Mouse (Mus musculus) thymus, postnatal 4 days (tissue): ENCODE data around the gene Lta.

Experiments
- DNase-seq: peaks from one replicate; pipeline ENCODE4 v3.0.0; 2021

Lta gene

GRCm38 (mm10) chr17:35205380-35205769 is 224 bp upstream of the Lta start:
- no peak for DNase-seq

DNA sequence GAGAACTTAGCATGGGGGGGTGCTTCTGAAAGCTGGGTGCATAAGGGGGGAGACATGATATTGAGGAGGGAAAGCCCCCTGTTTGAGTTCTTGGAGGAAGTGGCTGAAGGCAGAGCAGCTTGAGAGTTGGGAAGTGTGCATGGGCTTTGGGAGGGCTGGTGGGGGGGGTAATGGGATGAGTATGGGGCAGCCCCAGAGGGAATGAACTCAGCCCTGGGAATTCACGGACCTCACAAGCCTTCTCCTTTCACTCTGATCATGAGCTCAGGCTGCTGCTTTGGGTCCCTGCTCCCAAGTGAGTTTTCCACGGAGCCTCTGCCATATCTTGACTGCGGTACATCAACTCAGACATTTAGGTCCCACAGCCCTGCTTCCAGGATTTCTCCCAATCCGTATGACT is 2.7 kb downstream of the Lta start:
- DNase-seq: peak; percentile 18

DNA sequence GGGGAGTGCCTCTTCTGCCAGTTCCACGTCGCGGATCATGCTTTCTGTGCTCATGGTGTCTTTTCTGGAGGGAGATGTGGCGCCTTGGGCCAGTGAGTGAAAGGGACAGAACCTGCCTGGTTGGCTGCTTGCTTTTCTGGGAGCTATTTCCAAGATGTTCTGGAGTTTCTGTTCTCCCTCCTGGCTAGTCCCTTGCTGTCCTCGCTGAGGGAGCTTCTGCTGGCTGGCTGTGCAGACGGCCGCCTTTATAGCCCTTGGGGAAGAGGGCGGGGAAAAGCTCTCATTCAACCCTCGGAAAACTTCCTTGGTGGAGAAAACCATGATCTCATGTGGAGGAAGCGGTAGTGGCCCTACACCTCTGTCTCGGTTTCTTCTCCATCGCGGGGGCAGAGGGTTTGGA is 3.4 kb downstream of the Lta start, which contains the start of gene Tnf:
Gene Tnf (minus strand): TSS at position 221 of the 400 bp plus-strand sequence.
- DNase-seq: peak; percentile 75

DNA sequence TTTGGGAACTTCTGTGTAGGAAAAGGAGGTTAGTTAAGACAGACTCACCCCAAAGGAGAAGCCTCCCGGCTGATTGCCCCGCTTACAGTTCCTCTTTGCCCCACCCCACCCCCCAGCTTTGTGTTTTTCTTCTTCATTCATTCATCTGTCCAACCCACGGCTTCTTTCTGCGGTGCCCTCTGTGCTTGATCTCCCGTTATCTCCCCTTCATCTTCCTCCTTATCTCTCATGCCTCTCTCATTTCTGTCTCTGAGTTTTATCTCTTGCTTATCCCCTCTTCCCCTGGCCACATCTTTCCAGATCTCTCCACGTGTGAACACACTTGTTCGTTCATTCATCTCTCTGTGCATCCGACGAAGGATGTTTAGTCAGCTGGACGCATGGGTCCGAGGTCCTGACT is 4.0 kb downstream of the Lta start:
- DNase-seq: peak; percentile 46

GRCm38 (mm10) chr17:35200398-35200797 is 4.8 kb downstream of the Lta start:
- peak; percentile 77 for DNase-seq

- DNase-seq: peak; percentile 25
Observed at GRCm38 (mm10) chr17:35198946-35199345, 6.2 kb downstream of the Lta start.

- peak; percentile 15 for DNase-seq
Observed at GRCm38 (mm10) chr17:35198029-35198428, 7.1 kb downstream of the Lta start.

DNA sequence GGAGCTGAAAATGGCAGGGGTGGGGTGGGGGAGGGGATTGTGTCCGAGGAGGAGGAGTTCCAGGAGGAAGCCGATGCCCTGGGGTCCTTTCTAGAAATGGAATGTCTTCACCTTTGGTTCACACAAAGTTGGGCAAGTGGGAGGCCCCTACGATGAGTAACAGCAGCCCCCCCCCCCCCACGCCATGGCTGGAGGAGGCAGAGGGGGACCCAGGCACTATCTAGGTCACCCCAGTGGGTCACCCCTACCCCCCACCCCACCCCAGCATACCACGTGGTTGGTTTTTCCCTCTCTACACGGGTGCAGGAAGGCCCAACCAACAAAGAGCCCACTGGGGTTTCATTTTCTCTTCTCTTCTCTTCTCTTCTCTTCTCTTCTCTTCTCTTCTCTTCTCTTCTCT is 8.0 kb downstream of the Lta start:
- DNase-seq: peak; percentile 45

GRCm38 (mm10) chr17:35196321-35196641 is 8.9 kb downstream of the Lta start:
- peak; percentile 54 for DNase-seq

DNA sequence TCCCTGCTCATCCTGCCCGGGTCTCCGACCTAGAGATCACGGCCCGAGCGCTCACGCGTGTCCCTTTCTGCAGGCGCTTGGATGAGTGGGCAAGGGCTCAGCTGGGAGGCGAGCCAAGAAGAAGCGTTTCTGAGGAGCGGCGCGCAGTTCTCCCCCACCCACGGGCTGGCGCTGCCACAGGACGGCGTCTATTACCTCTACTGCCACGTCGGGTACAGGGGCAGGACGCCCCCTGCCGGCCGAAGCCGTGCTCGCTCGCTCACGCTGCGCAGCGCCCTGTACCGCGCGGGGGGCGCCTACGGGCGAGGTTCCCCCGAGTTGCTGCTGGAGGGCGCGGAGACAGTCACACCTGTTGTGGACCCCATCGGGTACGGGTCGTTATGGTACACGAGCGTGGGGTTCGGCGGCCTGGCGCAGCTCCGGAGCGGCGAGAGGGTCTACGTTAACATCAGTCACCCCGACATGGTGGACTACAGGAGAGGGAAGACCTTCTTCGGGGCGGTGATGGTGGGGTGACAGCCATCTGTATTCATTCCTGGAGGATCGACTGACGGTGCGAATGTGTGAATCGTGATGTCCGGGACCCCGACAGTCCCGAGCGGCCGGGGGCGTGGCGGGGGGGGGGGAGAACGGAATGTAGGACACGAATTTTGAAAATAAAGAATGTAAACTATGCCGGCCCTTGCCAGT is 9.4 kb downstream of the Lta start:
- DNase-seq: peak; percentile 99

- peak; percentile 62 for DNase-seq
Observed at GRCm38 (mm10) chr17:35194844-35195630, 10.1 kb downstream of the Lta start.

- peak; percentile 89 for DNase-seq
Observed at GRCm38 (mm10) chr17:35193881-35194843, 11.0 kb downstream of the Lta start, which contains the start of gene Ltb. Gene Ltb, plus strand, starts transcription at chr17:35194439.

DNA sequence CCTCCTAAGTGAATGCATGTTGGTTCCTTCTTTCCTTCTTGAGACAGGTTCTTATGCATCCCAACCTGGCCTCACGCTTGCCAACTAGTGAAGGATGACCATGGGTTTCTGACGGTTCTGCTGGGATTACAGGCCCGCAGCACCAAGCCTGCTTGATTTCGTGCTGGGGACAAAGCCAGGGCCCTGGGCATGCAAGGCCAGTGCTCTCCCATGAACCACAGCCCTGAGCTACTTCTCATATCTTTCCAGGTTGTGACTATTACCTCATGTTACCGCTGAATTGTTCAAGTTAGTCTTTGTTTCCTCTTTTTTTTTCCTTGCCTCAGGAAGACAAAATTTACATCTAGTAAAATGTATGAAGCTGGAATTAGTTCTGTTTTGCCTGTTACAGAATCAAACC is 12.2 kb downstream of the Lta start:
- peak; percentile 31 for DNase-seq

GRCm38 (mm10) chr17:35191723-35192122 is 13.4 kb downstream of the Lta start:
- no peak for DNase-seq

DNA sequence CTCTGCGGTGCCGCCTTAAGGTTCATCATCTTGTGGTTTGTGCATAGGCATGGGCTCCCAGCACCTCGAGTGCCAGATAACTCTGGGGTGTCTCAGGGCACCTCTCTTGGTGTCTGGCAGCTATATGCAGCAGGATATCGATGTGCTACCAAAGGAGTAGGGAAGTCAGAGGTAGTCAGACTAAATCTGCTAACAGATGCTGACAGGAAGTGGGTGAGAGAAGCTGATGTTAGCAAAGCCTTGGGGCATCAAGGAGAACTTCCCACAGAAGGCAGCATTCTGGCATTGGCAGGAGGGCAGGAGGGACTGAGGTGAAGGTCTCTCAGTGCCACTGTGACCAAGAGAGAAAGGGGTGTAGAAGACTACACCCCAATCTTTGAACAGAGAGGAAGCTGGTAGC is 15.1 kb downstream of the Lta start:
- DNase-seq: peak; percentile 66

DNA sequence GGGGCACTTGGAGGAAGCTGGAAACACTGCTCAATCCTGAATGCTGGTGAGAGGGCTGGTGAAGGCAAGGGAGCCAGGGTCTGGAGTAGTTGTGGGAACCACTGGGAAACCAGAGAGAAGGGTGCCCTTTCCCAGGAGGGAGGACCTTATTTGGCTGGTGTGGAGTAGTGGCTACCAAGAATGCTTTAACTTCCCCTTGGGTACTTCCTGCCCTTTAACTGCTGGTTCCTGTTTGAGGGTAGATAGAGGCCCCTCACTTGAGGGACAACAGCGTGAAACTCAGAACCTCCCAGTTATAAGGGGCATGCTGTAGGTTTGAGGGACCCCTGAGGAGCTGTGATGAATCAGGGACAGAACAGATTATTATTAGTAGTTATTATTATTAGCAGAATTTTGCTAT is 16.0 kb downstream of the Lta start:
- DNase-seq: no peak

DNA sequence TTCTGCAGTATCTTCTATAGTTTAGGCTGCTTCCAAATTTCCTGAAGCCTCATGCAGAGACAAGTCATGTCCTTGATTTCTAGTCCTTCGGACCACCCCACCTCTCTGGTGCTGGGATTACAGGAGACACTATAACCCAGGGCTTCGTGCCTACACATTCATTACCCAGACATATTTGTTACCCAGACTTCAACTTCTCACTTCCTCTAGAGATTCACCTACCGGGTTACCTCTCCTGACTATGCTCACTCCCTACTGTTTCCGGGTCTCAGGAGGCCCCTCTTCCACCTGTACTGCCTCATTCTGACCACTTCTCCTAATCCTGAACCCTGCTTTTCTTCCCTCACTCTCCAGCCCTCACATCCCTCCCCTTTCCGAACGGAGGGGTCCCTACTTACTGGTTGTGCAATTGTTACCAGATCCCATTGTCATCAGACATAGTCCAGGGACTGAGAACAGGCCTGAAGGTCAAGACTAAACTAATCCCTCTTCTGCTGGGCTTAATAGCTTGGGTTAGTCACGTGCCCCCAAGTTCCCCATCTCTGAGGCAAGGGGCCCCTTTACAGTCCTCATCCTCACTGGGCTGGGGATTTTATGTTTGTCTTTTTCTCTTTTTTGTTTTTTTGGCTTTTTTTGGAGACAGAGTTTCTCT is 17.1 kb downstream of the Lta start, which contains the start of gene Lst1:
Gene Lst1 (minus strand): TSS at position 481 of the 652 bp plus-strand sequence.
- no peak for DNase-seq

DNA sequence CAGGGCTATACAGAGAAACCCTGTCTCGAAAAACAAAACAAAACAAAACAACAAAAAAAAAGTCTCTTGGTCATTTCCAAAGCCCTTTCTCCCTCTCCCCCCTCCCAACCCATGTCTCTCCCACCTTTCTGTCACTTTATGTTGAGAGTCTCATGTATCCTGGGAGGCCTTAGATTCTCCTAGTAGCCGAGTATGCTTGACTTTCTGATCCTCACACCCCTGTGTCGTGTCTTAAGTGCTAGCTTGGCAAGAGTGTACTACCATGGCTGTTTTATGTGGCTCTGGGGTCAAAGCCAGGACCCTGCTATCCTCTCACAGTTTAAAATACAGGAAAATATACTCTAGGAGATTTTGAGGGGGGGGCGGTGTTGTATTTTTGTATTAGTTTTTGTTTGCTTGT is 17.8 kb downstream of the Lta start:
- DNase-seq: no peak

DNA sequence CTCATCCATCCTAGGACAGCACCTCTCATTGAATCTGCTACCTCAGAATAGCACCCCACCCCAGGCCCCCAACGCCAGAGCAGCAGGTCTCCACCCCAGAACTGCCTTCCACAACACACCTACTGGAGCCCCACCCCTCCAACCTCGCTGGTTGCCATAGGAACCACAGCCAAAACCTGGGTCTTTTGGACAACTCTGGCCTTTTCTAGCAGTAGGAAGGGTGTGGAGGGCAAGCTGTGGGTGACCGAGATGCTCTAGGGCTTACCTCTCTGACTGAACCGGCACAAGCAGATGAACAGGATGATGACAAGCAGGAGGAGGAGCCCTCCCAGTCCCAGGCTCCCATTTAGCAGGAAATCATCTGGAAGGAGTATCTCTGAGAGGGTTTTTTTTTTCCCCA is 18.5 kb downstream of the Lta start:
- peak; percentile 79 for DNase-seq

- DNase-seq: peak; percentile 96
Observed at GRCm38 (mm10) chr17:35185639-35186611, 19.2 kb downstream of the Lta start.

DNA sequence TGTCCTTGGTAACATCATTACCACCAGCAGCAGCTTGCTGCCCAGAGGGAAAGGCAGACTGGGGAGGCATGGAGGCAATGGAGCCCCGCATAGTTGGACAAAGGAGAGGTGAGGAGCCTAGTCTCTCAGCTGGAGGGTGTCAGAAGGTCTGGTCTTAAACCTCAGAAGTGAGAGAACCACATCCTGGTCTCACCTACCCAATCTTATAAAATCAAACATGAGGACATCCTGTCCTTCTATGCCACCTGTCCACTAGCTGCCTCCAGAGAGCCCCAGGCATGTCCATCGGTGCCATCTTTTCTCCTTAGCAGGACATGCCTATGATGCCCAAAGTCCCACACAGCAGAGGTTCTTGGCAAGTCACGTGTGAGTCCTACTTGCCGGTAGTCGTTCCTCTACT is 25.1 kb downstream of the Lta start:
- no peak for DNase-seq
